Mouse (Mus musculus): Measurements from ENCODE around the gene Tob2.

GRCm38 (mm10) chr15:81798421-81798820 lies 60.2 kb downstream of the Tob2 start:
- TF ChIP-seq POLR2A (IDR thresholded peaks at IDR 0.05; ENCODE audit: insufficient read depth, low read depth, low read length) (no peak), CTCF (IDR thresholded peaks at IDR 0.05; ENCODE audit: insufficient read depth, low read depth, low read length) (no peak)
